Mouse (Mus musculus) MEL (cell line): Measurements from ENCODE around the gene Adamts15. TPM values are rescaled to one million over a fixed set of nuclear protein-coding genes. Genes with fewer than 3 reads are reported as not detected.

Source experiments
- DNase-seq: peaks from one replicate; pipeline ENCODE4 v3.0.0; 2011; ENCODE audit warnings: low read depth, low spot score
- H3K27ac ChIP-seq: 2 replicates; pipeline ENCODE4 v1.5.1; 2012; ENCODE audit warnings: low read depth, mild to moderate bottlenecking, control low read depth, low read length, moderate library complexity; ENCODE audit not compliant: control insufficient read depth
- H3K27me3 ChIP-seq, 2 experiments: fragments of 150-350 bp in 1 of 2; sonication (generic) in 1 of 2; 2 replicates each; pipeline ENCODE4 v1.6.1; 2012; ENCODE audit warnings: low read length in 2 of 2, mild to moderate bottlenecking in 2 of 2, improper control_type of control experiment in 1 of 2, moderate library complexity in 1 of 2; ENCODE audit not compliant: insufficient read depth in 2 of 2, control insufficient read depth in 1 of 2
- H3K36me3 ChIP-seq, 2 experiments: 2 replicates each; pipeline ENCODE4 v1.6.1; 2012 to 2014; ENCODE audit warnings: low read length in 2 of 2, improper control_type of control experiment in 1 of 2, inconsistent platforms in 1 of 2, mild to moderate bottlenecking in 1 of 2; ENCODE audit not compliant: insufficient read depth in 2 of 2, control insufficient read depth in 1 of 2
- H3K4me1 ChIP-seq, 2 experiments: fragments of 150-350 bp in 1 of 2; sonication (generic) in 1 of 2; 2 replicates each; pipeline ENCODE4 v1.6.1; 2012; ENCODE audit warnings: low read length in 2 of 2, improper control_type of control experiment in 1 of 2, mild to moderate bottlenecking in 1 of 2; ENCODE audit not compliant: insufficient read depth in 2 of 2, control insufficient read depth in 1 of 2
- H3K4me3 ChIP-seq, 2 experiments: fragments of 150-350 bp in 1 of 2; sonication (generic) in 1 of 2; 2 replicates each; pipeline ENCODE4 v1.5.1; 2012; ENCODE audit warnings: low read depth in 2 of 2, low read length in 2 of 2, mild to moderate bottlenecking in 2 of 2, moderate library complexity in 2 of 2, control low read depth in 1 of 2, improper control_type of control experiment in 1 of 2; ENCODE audit not compliant: control insufficient read depth in 1 of 2, insufficient read depth in 1 of 2
- H3K79me2 ChIP-seq: 2 replicates; pipeline ENCODE4 v1.6.1; 2012; ENCODE audit warnings: mild to moderate bottlenecking, low read length, moderate library complexity; ENCODE audit not compliant: control insufficient read depth, poor library complexity, insufficient read depth
- H3K9ac ChIP-seq: 2 replicates; pipeline ENCODE4 v1.6.1; 2012; ENCODE audit warnings: low read depth, mild to moderate bottlenecking, control low read depth, low read length, moderate library complexity; ENCODE audit not compliant: control insufficient read depth, poor library complexity, severe bottlenecking
- H3K9me3 ChIP-seq: fragments of 150-350 bp; sonication (generic); replicated peaks from 2 replicates; pipeline ENCODE4 v1.6.1; 2012; ENCODE audit warnings: mild to moderate bottlenecking, low read length, improper control_type of control experiment, moderate library complexity; ENCODE audit not compliant: insufficient read depth
- CHD1 ChIP-seq: IDR thresholded peaks from 2 replicates; pipeline ENCODE4 v1.6.1; 2012; ENCODE audit warnings: low read depth, mild to moderate bottlenecking, inconsistent platforms, low read length, improper control_type of control experiment
- CHD2 ChIP-seq: IDR thresholded peaks from 2 replicates; pipeline ENCODE4 v1.6.1; 2011; ENCODE audit warnings: low read length, improper control_type of control experiment
- EP300 ChIP-seq, 2 experiments: IDR thresholded peaks; 2 replicates each; pipeline ENCODE4 v1.6.1; 2011; ENCODE audit warnings: improper control_type of control experiment in 2 of 2, low read length in 2 of 2, low read depth in 1 of 2, mild to moderate bottlenecking in 1 of 2
- ETS1 ChIP-seq: IDR thresholded peaks from 2 replicates; pipeline ENCODE4 v1.6.1; 2012; ENCODE audit warnings: low read depth, mild to moderate bottlenecking, inconsistent platforms, low read length, improper control_type of control experiment, moderate library complexity
- GATA1 ChIP-seq: IDR thresholded peaks from 2 replicates; pipeline ENCODE4 v1.6.1; 2011; ENCODE audit warnings: low read depth, low read length, improper control_type of control experiment
- HCFC1 ChIP-seq: IDR thresholded peaks from 2 replicates; pipeline ENCODE4 v1.6.1; 2012; ENCODE audit warnings: low read depth, mild to moderate bottlenecking, inconsistent platforms, low read length, improper control_type of control experiment, moderate library complexity
- JUND ChIP-seq: IDR thresholded peaks from 2 replicates; pipeline ENCODE4 v1.6.1; 2011; ENCODE audit warnings: low read depth, mild to moderate bottlenecking, improper control_type of control experiment, low read length
- KAT2A ChIP-seq: conservative IDR thresholded peaks from 2 replicates; pipeline ENCODE4 v1.6.1; 2012; ENCODE audit warnings: low read depth, low read length, improper control_type of control experiment, inconsistent platforms
- MAFK ChIP-seq: IDR thresholded peaks from 2 replicates; pipeline ENCODE4 v1.6.1; 2011; ENCODE audit warnings: low read depth, mild to moderate bottlenecking, low read length, improper control_type of control experiment, borderline replicate concordance
- MAX ChIP-seq: IDR thresholded peaks from 2 replicates; pipeline ENCODE4 v1.6.1; 2011; ENCODE audit warnings: low read length, improper control_type of control experiment
- MEF2A ChIP-seq: IDR thresholded peaks from 2 replicates; pipeline ENCODE4 v1.6.1; 2014; ENCODE audit warnings: low read depth, mild to moderate bottlenecking, inconsistent platforms, low read length, improper control_type of control experiment; ENCODE audit not compliant: poor library complexity, insufficient replicate concordance, severe bottlenecking; ENCODE audit errors: extremely low read depth
- NELFE ChIP-seq: IDR thresholded peaks from 2 replicates; pipeline ENCODE4 v1.6.1; 2011; ENCODE audit warnings: low read depth, low read length, improper control_type of control experiment
- NRF1 ChIP-seq: IDR thresholded peaks from 2 replicates; pipeline ENCODE4 v1.6.1; 2014; ENCODE audit warnings: low read depth, mild to moderate bottlenecking, inconsistent platforms, low read length, improper control_type of control experiment, moderate library complexity; ENCODE audit not compliant: poor library complexity, insufficient read depth, severe bottlenecking
- POLR2AphosphoS2 ChIP-seq: IDR thresholded peaks from 2 replicates; pipeline ENCODE4 v1.6.1; 2011; ENCODE audit warnings: low read length, improper control_type of control experiment
- POLR2AphosphoS5 ChIP-seq: IDR thresholded peaks from 2 replicates; pipeline ENCODE4 v1.6.1; 2012; ENCODE audit warnings: low read depth, borderline replicate concordance, mild to moderate bottlenecking, inconsistent platforms, low read length, moderate library complexity, mixed read lengths
- RAD21 ChIP-seq: IDR thresholded peaks from 2 replicates; pipeline ENCODE4 v1.6.1; 2011; ENCODE audit warnings: mild to moderate bottlenecking, low read depth, low read length, improper control_type of control experiment
- SIN3A ChIP-seq: IDR thresholded peaks from 2 replicates; pipeline ENCODE4 v1.6.1; 2012; ENCODE audit warnings: low read length, improper control_type of control experiment, inconsistent platforms
- TAL1 ChIP-seq: IDR thresholded peaks from 2 replicates; pipeline ENCODE4 v1.6.1; 2012; ENCODE audit warnings: mild to moderate bottlenecking, inconsistent platforms, low read length, moderate library complexity, mixed read lengths
- UBTF ChIP-seq: IDR thresholded peaks from 2 replicates; pipeline ENCODE4 v1.6.1; 2012; ENCODE audit warnings: low read depth, mild to moderate bottlenecking, inconsistent platforms, low read length, improper control_type of control experiment, moderate library complexity, borderline replicate concordance; ENCODE audit not compliant: insufficient read depth
- USF1 ChIP-seq: IDR thresholded peaks from 2 replicates; pipeline ENCODE4 v1.6.1; 2014; ENCODE audit warnings: low read depth, mild to moderate bottlenecking, inconsistent platforms, low read length, improper control_type of control experiment, moderate library complexity
- USF2 ChIP-seq, 2 experiments: IDR thresholded peaks; 2 replicates each; pipeline ENCODE4 v1.6.1; 2011 to 2012; ENCODE audit warnings: improper control_type of control experiment in 2 of 2, low read length in 2 of 2, borderline replicate concordance in 1 of 2, inconsistent platforms in 1 of 2, low read depth in 1 of 2, mild to moderate bottlenecking in 1 of 2; ENCODE audit not compliant: insufficient read depth in 1 of 2
- ZC3H11A ChIP-seq: IDR thresholded peaks from 2 replicates; pipeline ENCODE4 v1.6.1; 2012; ENCODE audit warnings: low read depth, mild to moderate bottlenecking, inconsistent platforms, low read length, improper control_type of control experiment
- ZKSCAN1 ChIP-seq: IDR thresholded peaks from 2 replicates; pipeline ENCODE4 v1.6.1; 2012; ENCODE audit warnings: low read depth, mild to moderate bottlenecking, inconsistent platforms, low read length, improper control_type of control experiment, moderate library complexity
- ZMIZ1 ChIP-seq: IDR thresholded peaks from 2 replicates; pipeline ENCODE4 v1.6.1; 2012; ENCODE audit warnings: low read depth, mild to moderate bottlenecking, inconsistent platforms, low read length, improper control_type of control experiment, moderate library complexity
- ZNF384 ChIP-seq: IDR thresholded peaks from 2 replicates; pipeline ENCODE4 v1.6.1; 2012; ENCODE audit warnings: low read depth, mild to moderate bottlenecking, inconsistent platforms, low read length, improper control_type of control experiment
- polyA plus RNA-seq, 2 experiments: library from polyadenylated mRNA; stranded (reverse) in 1 of 2; unstranded in 1 of 2; fragments of >175 nt in 1 of 2; fragments of >200 nt in 1 of 2; gene quantifications; 2 replicates each; pipeline versions ENCODE4 v1.2.1 to v1.2.4; 2012; ENCODE audit warnings: low replicate concordance in 2 of 2, low read depth in 1 of 2; ENCODE audit not compliant: insufficient read length in 2 of 2, insufficient read depth in 1 of 2, missing spikeins in 1 of 2
- total RNA-seq: library from RNA; depleted of rRNA; stranded (reverse); fragments of 300-350 nt; gene quantifications from 2 replicates; pipeline ENCODE4 v1.2.3, GENCODE M21; 2012

Gene Adamts15
- total and polyA plus RNA-seq, 3 experiments = 0.07 TPM; not detected in 2

DNA sequence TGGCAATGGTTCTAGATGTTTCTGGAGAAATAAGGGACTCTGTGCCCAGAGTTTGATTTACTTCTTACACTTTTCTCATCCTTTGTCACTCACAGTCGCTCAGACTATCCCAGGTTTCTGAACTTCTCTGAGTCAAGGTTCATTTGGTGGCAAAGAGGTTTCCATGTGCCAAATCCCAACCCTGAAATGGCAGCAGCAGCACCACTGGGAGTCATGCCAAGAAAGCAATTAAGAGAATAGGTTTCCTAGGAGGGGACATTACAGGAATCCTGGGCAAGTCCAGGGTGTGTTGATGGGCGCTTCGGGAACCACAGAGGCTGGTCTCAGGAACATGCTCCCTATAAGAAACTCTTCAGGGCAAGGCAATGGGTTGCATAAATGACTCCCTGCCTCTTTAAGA lies 26.6 kb downstream of the Adamts15 start:
- Histone ChIP-seq H3K27ac (no peak overlapping the region), H3K4me1 (no peaks in the 10 kb centered on the region), H3K9me3 (no peaks in the 10 kb centered on the region), H3K27me3 (no peaks in the 10 kb centered on the region), H3K79me2 (no peaks in the 10 kb centered on the region), H3K9ac (no peak overlapping the region), H3K36me3 (no peaks in the 10 kb centered on the region), H3K4me3 (no peak overlapping the region)
- TF ChIP-seq POLR2AphosphoS5 (no peak), USF1 (no peak), UBTF (no peak), POLR2AphosphoS2 (no peak), RAD21 (no peak), NRF1 (no peak), SIN3A (no peak), MAX (no peak), ZKSCAN1 (no peak), HCFC1 (no peak), JUND (no peak), GATA1 (no peak)
- no peak for DNase-seq

DNA sequence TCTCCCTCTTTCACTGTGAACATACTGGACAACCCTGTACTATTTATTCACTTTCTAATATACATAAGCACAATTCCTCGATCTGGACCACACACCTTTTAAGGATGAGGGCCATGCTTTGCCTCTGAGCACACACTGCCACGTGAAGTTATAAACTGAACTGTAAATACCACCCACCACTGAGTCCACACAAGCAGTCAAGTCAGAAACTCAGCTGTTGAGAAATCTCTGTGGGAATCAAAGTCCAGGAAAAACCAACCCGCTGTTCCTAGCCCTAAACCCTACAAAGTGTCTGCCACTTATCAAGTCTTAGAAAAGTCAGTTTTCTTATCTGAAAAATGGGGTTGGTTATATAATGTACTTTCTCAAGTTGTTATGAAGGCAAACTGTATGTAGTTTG lies 36.0 kb downstream of the Adamts15 start:
- Histone ChIP-seq H3K36me3 (no peaks in the 10 kb centered on the region), H3K9ac (no peak overlapping the region), H3K27me3 (no peaks in the 10 kb centered on the region; a peak in 1 of 4 replicates), H3K4me1 (no peaks in the 10 kb centered on the region), H3K27ac (no peak overlapping the region), H3K79me2 (no peaks in the 10 kb centered on the region), H3K4me3 (no peak overlapping the region), H3K9me3 (no peaks in the 10 kb centered on the region)
- TF ChIP-seq POLR2AphosphoS2 (no peak), SIN3A (no peak), USF2 (IDR thresholded peaks at IDR 0.05; ENCODE audit: borderline replicate concordance in 1 of 2, insufficient read depth in 1 of 2, low read depth in 1 of 2, low read length in 2 of 2) (no peak), CHD2 (no peak), KAT2A (no peak), EP300 (IDR thresholded peaks at IDR 0.05; ENCODE audit: low read depth in 1 of 2, low read length in 2 of 2) (no peak), CHD1 (no peak), NRF1 (no peak), ETS1 (no peak), ZC3H11A (no peak), ZNF384 (no peak), MEF2A (no peak), ZMIZ1 (no peak), HCFC1 (no peak), TAL1 (no peak), NELFE (no peak), JUND (no peak), USF1 (no peak), MAFK (no peak)
- no peak for DNase-seq
